Mouse (Mus musculus): ENCODE data around the gene Pdzrn3.

GRCm38 (mm10) chr6:101384958-101385357 is 7.3 kb upstream of the Pdzrn3 start:
- TF ChIP-seq POLR2A (IDR thresholded peaks at IDR 0.05; ENCODE audit: low read depth, low read length): no peak
- TF ChIP-seq CTCF (IDR thresholded peaks at IDR 0.05; ENCODE audit: borderline replicate concordance, insufficient read depth, low read length): no peak
